Mouse (Mus musculus) CH12.LX (cell line): Measurements from ENCODE around the gene Lect2.

Source experiments
- CTCF ChIP-seq, 2 experiments: IDR thresholded peaks in 1 of 2; conservative IDR thresholded peaks in 1 of 2; 2 replicates each; pipeline ENCODE4 v1.5.1; 2011 to 2012; ENCODE audit warnings: low read depth in 2 of 2, low read length in 2 of 2, improper control_type of control experiment in 1 of 2, inconsistent platforms in 1 of 2, mild to moderate bottlenecking in 1 of 2, moderate library complexity in 1 of 2
- MAFK ChIP-seq: IDR thresholded peaks from 2 replicates; pipeline ENCODE4 v1.6.1; 2011; ENCODE audit warnings: low read length, improper control_type of control experiment; ENCODE audit not compliant: insufficient replicate concordance
- MAX ChIP-seq: IDR thresholded peaks from 2 replicates; pipeline ENCODE4 v1.6.1; 2011; ENCODE audit warnings: low read length, improper control_type of control experiment
- POLR2A ChIP-seq: IDR thresholded peaks from 2 replicates; pipeline ENCODE4 v1.6.1; 2011; ENCODE audit warnings: low read depth, mild to moderate bottlenecking, improper control_type of control experiment, low read length
- SMC3 ChIP-seq: IDR thresholded peaks from 2 replicates; pipeline ENCODE4 v1.6.1; 2011; ENCODE audit warnings: low read depth, low read length, improper control_type of control experiment
- TCF12 ChIP-seq: IDR thresholded peaks from 2 replicates; pipeline ENCODE4 v1.6.1; 2014; ENCODE audit warnings: low read depth, mild to moderate bottlenecking, inconsistent platforms, low read length, improper control_type of control experiment

- TF ChIP-seq POLR2A (no peak), TCF12 (no peak), CTCF (conservative IDR thresholded peaks at IDR 0.05 in 1 of 2, IDR thresholded peaks at IDR 0.05 in 1 of 2; ENCODE audit: low read depth in 2 of 2, low read length in 2 of 2) (no peak), SMC3 (no peak), MAX (no peak), MAFK (no peak)
Observed at GRCm38 (mm10) chr13:56590202-56590601, 41.9 kb upstream of the Lect2 start.
